Mouse (Mus musculus) embryonic facial prominence, embryonic 14.5 days (tissue): ENCODE data around the gene Slc17a1. TPM values are rescaled to one million over a fixed set of nuclear protein-coding genes. Genes with fewer than 3 reads are reported as not detected.

Source experiments
- ATAC-seq: fragments of 200-750 bp; cut with Nextera tagmentation; 2 replicates; pipeline ENCODE4 v1.8.0; 2017; ENCODE audit warnings: low read depth, moderate number of reproducible peaks, moderate TSS enrichment
- DNase-seq: peaks from one replicate; pipeline ENCODE4 v3.0.0-alpha.2; 2015; ENCODE audit warnings: low spot score
- H3K27ac ChIP-seq: fragments of 300-500 bp; sonication (generic); replicated peaks from 2 replicates; pipeline ENCODE4 v1.5.1; 2014; ENCODE audit warnings: low read depth, mild to moderate bottlenecking, low read length, moderate library complexity
- H3K27me3 ChIP-seq: fragments of 300-500 bp; sonication (generic); replicated peaks from 2 replicates; pipeline ENCODE4 v1.6.1; 2014; ENCODE audit warnings: low read length; ENCODE audit not compliant: control insufficient read depth, insufficient read depth
- H3K36me3 ChIP-seq: fragments of 300-500 bp; sonication (generic); 2 replicates; pipeline ENCODE4 v1.6.1; 2014; ENCODE audit warnings: low read length, mixed read lengths; ENCODE audit not compliant: control insufficient read depth, insufficient read depth
- H3K4me1 ChIP-seq: fragments of 300-500 bp; sonication (generic); 2 replicates; pipeline ENCODE4 v1.6.1; 2014; ENCODE audit warnings: antibody characterized with exemption, low read length; ENCODE audit not compliant: control insufficient read depth, insufficient read depth
- H3K4me2 ChIP-seq: fragments of 300-500 bp; sonication (generic); 2 replicates; pipeline ENCODE4 v1.6.1; 2014; ENCODE audit warnings: low read depth, mild to moderate bottlenecking, low read length, moderate library complexity, mixed read lengths
- H3K4me3 ChIP-seq: fragments of 300-500 bp; sonication (generic); 2 replicates; pipeline ENCODE4 v1.5.1; 2014; ENCODE audit warnings: low read depth, mild to moderate bottlenecking, low read length
- H3K9ac ChIP-seq: fragments of 300-500 bp; sonication (generic); 2 replicates; pipeline ENCODE4 v1.6.1; 2014; ENCODE audit warnings: low read depth, mild to moderate bottlenecking, low read length, moderate library complexity, mixed read lengths
- H3K9me3 ChIP-seq: fragments of 300-500 bp; sonication (generic); 2 replicates; pipeline ENCODE4 v1.6.1; 2016; ENCODE audit warnings: low read length; ENCODE audit not compliant: control insufficient read depth
- WGBS: fragments of 180-500 bp; shearing (Covaris S2); extraction: QIAGEN DNeasy Blood & Tissue Kit; methylation state at CpG from one replicate; pipeline ENCODE4 v1.1.7; 2014; 5-methylcytosine and 5-hydroxymethylcytosine counted together
- polyA plus RNA-seq: library from polyadenylated mRNA; unstranded; fragments of >200 nt; fragmentation: Nextera tagmentation; extraction: Ambion mirVana; gene quantifications from 2 replicates; pipeline ENCODE4 v1.2.1, GENCODE M21; 2014

Slc17a1 gene
- polyA plus RNA-seq, 1 experiment from 2014 or later: not detected

- ATAC-seq (no peak), DNase-seq (no peak)
- Histone ChIP-seq H3K4me1 (no peaks in the 10 kb centered on the region), H3K27ac (no peak overlapping the region), H3K27me3 (no peaks in the 10 kb centered on the region), H3K9ac (no peak overlapping the region), H3K4me3 (no peak overlapping the region), H3K9me3 (no peaks in the 10 kb centered on the region), H3K4me2 (no peak overlapping the region), H3K36me3 (no peaks in the 10 kb centered on the region)
- WGBS: 85% methylated on average over 2 of the region's 2 CpGs
Measured at GRCm38 (mm10) chr13:23849299-23849698, 18.3 kb upstream of the Slc17a1 start.

- Histone ChIP-seq H3K4me1 (no peaks in the 10 kb centered on the region), H3K4me3 (no peak overlapping the region), H3K27me3 (no peaks in the 10 kb centered on the region), H3K9me3 (no peaks in the 10 kb centered on the region), H3K9ac (no peak overlapping the region), H3K27ac (no peak overlapping the region), H3K36me3 (no peaks in the 10 kb centered on the region), H3K4me2 (no peak overlapping the region)
- DNase-seq (no peak), ATAC-seq (no peak)
- WGBS: 49% methylated on average over 3 of the region's 3 CpGs
Measured at GRCm38 (mm10) chr13:23856401-23856800, 11.1 kb upstream of the Slc17a1 start.

- DNase-seq (no peak), ATAC-seq (no peak)
- no peaks in the 10 kb centered on the region for H3K27me3 ChIP-seq
- no peak overlapping the region for H3K27ac ChIP-seq
- H3K4me3 ChIP-seq: no peak overlapping the region
- no peak overlapping the region for H3K9ac ChIP-seq
- no peaks in the 10 kb centered on the region for H3K36me3 ChIP-seq
- no peaks in the 10 kb centered on the region for H3K9me3 ChIP-seq
- H3K4me2 ChIP-seq: no peak overlapping the region
- H3K4me1 ChIP-seq: 0 out of 2 replicates have a peak, but pooled peaks cover 4% of the 10 kb centered on the region
Measured at GRCm38 (mm10) chr13:23861815-23862214, 5.7 kb upstream of the Slc17a1 start.

- H3K4me2 ChIP-seq: no peak overlapping the region
- H3K9ac ChIP-seq: no peak overlapping the region
- WGBS: 78% methylated on average over 9 of the region's 9 CpGs
- H3K27me3 ChIP-seq: no peaks in the 10 kb centered on the region
- ATAC-seq (no peak), DNase-seq (peak; percentile 14)
- 0 out of 2 replicates have a peak, but pooled peaks cover 4% of the 10 kb centered on the region for H3K4me1 ChIP-seq
- no peaks in the 10 kb centered on the region for H3K9me3 ChIP-seq
- no peak overlapping the region for H3K4me3 ChIP-seq
- no peak overlapping the region for H3K27ac ChIP-seq
- H3K36me3 ChIP-seq: no peaks in the 10 kb centered on the region
Measured at GRCm38 (mm10) chr13:23864711-23865110, 2.8 kb upstream of the Slc17a1 start.

- Histone ChIP-seq H3K9ac (no peak overlapping the region), H3K36me3 (no peaks in the 10 kb centered on the region), H3K4me2 (no peak overlapping the region), H3K27ac (no peak overlapping the region), H3K4me1 (0 out of 2 replicates have a peak, but pooled peaks cover 4% of the 10 kb centered on the region), H3K27me3 (no peaks in the 10 kb centered on the region), H3K9me3 (no peaks in the 10 kb centered on the region), H3K4me3 (no peak overlapping the region)
- 68% methylated on average over 9 of the region's 9 CpGs for WGBS
- ATAC-seq (no peak), DNase-seq (peak; percentile 9)
Measured at GRCm38 (mm10) chr13:23866086-23866710, 1.4 kb upstream of the Slc17a1 start.

GRCm38 (mm10) chr13:23867000-23867399, 550 bp upstream of the Slc17a1 start:
- no peak for ATAC-seq
- Histone ChIP-seq H3K4me2 (no peak overlapping the region), H3K4me3 (no peak overlapping the region), H3K27me3 (no peaks in the 10 kb centered on the region), H3K36me3 (no peaks in the 10 kb centered on the region), H3K27ac (no peak overlapping the region), H3K4me1 (0 out of 2 replicates have a peak, but pooled peaks cover 4% of the 10 kb centered on the region), H3K9ac (no peak overlapping the region), H3K9me3 (no peaks in the 10 kb centered on the region)
- no peak for DNase-seq
- 77% methylated on average over 6 of the region's 6 CpGs for WGBS

GRCm38 (mm10) chr13:23868790-23869533, 1.4 kb downstream of the Slc17a1 start:
- WGBS: 87% methylated on average over 8 of the region's 8 CpGs

GRCm38 (mm10) chr13:23869996-23870395, 2.4 kb downstream of the Slc17a1 start:
- Histone ChIP-seq H3K27me3 (no peaks in the 10 kb centered on the region), H3K4me2 (no peak overlapping the region), H3K4me3 (no peak overlapping the region), H3K27ac (no peak overlapping the region), H3K9ac (no peak overlapping the region), H3K9me3 (no peaks in the 10 kb centered on the region), H3K4me1 (0 out of 2 replicates have a peak, but pooled peaks cover 4% of the 10 kb centered on the region), H3K36me3 (no peaks in the 10 kb centered on the region)
- ATAC-seq (no peak), DNase-seq (no peak)
- WGBS: 71% methylated on average over 3 of the region's 3 CpGs

More at GRCm38 (mm10) chr13:23868790-23869533, 1.4 kb downstream of the Slc17a1 start:
- Histone ChIP-seq H3K27ac (no peak overlapping the region), H3K36me3 (no peaks in the 10 kb centered on the region), H3K9ac (no peak overlapping the region), H3K4me1 (0 out of 2 replicates have a peak, but pooled peaks cover 4% of the 10 kb centered on the region), H3K4me2 (no peak overlapping the region), H3K4me3 (no peak overlapping the region), H3K9me3 (no peaks in the 10 kb centered on the region), H3K27me3 (no peaks in the 10 kb centered on the region)
- DNase-seq (no peak), ATAC-seq (no peak)
